Mouse (Mus musculus): ENCODE measurements at regions not wholly inside any gene's neighbourhood (a gene's known extent, or its start where the extent isn't known, plus 50 kb on each side); places are given as distances from the start of the nearest gene placed in this dataset.

- no peak for TF ChIP-seq GATA4 (IDR thresholded peaks at IDR 0.05; ENCODE audit: insufficient replicate concordance, low read length)
Observed at GRCm38 (mm10) chr15:62064399-62064798, 1141.6 kb upstream of the A1bg start.

GRCm38 (mm10) chr15:62057449-62057848, 1134.6 kb upstream of the A1bg start:
- TF ChIP-seq GATA4 (IDR thresholded peaks at IDR 0.05; ENCODE audit: insufficient replicate concordance, low read length) = no peak

- TF ChIP-seq GATA4 (IDR thresholded peaks at IDR 0.05; ENCODE audit: insufficient replicate concordance, low read length) = no peak
Observed at GRCm38 (mm10) chr15:62056889-62057288, 1134.1 kb upstream of the A1bg start.

GRCm38 (mm10) chr15:62056401-62056800, 1133.6 kb upstream of the A1bg start:
- TF ChIP-seq GATA4 (IDR thresholded peaks at IDR 0.05; ENCODE audit: insufficient replicate concordance, low read length) = peak; percentile 3; the same call in 1 of the 2 replicates

DNA sequence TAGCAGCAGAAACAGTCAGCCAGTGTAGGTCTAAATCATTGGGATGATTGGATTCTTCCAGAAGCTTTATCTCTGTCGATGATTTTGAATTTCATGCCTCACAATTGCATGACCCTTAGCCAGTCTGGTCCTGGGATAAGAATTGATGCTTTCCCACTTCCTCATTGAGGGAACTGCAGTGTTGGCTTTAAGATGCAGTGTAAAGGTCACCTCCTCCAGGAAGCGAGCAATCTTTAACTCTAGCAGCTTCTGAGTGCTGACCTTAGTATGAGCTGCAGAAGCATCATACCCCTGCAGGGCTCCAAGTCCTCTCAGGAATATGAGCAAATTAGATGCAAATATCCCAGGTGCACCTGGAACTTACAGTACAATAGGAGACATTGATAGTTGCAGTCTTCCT, 1132.2 kb upstream of the A1bg start:
- no peak for TF ChIP-seq GATA4 (IDR thresholded peaks at IDR 0.05; ENCODE audit: insufficient replicate concordance, low read length)

- no peak for TF ChIP-seq GATA4 (IDR thresholded peaks at IDR 0.05; ENCODE audit: insufficient replicate concordance, low read length)
Observed at GRCm38 (mm10) chr15:62053420-62054239, 1130.8 kb upstream of the A1bg start.

GRCm38 (mm10) chr15:62049416-62049815, 1126.6 kb upstream of the A1bg start:
- TF ChIP-seq GATA4 (IDR thresholded peaks at IDR 0.05; ENCODE audit: insufficient replicate concordance, low read length) = no peak

GRCm38 (mm10) chr15:62048981-62049380, 1126.2 kb upstream of the A1bg start:
- no peak for TF ChIP-seq GATA4 (IDR thresholded peaks at IDR 0.05; ENCODE audit: insufficient replicate concordance, low read length)

GRCm38 (mm10) chr15:62046276-62046675, 1123.5 kb upstream of the A1bg start:
- no peak for TF ChIP-seq GATA4 (IDR thresholded peaks at IDR 0.05; ENCODE audit: insufficient replicate concordance, low read length)

DNA sequence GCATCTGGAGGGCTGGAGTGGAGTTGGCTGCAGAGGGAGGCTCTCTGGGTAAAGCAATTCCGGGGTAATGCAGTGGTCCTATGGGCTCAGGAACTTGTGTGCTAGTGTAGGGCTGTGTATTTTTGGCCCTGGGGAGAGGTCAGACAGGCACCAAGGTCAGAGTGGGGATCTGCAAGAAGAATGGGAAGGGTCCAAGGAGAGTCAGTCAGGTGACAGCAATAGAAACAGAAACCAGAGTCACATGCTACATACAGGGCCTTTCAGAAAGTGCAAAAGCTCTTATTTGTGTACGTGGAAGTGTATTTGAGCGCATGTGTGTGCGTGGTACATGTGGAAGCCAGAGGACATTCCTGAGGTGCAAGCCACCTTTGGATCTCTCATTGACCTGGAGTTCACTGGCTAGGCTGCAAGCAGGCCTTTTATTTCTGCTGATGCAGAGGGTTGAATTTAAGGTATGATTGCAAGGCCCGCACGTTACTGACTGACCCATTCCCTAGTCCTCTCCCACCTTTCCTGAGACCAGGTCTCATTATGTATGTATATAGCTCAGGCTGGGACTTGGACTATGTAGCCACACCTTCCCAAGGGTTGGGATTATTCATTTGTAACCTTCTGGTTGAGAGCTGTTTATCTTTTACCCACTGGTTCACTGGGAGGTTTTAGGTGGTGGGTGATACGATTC, 1122.0 kb upstream of the A1bg start:
- no peak for TF ChIP-seq GATA4 (IDR thresholded peaks at IDR 0.05; ENCODE audit: insufficient replicate concordance, low read length)

DNA sequence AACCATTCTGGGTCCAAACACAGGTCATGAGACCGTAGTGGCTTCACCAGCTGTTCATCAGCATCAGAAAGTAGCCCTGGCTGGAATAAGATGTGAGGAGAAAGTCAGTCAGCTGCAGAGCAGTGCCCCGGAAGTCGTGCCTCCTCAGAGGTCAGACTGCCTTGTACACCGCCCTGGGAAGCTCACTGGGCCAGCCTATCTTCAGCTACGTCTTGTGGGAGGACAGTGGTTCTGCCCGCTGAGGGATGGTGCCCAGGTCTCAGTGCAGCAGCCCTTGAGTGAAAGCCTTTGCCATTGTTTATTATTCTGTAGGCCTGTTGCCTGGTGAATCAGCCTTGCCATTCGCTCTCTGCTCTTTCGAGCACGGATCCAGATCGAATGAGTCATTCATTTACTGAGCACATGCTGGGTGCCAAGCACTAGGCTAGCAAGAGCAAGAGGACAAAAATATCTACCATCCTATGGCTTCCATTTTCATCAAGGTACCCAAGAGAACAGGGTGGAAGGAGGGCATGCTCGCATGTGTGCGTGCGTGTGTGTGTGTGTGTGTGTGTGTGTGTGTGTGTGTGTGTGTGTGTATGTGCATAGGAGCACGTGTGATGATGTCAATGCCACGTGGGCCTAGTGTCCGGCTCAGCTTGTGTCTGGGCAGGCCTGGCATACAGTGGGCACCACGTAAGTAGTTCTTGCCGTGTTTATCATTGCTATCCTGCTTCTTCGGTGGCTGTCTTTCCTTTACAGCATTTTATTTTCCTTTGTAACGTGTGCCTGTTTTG, 1121.0 kb upstream of the A1bg start:
- TF ChIP-seq GATA4 (IDR thresholded peaks at IDR 0.05; ENCODE audit: insufficient replicate concordance, low read length) = no peak

DNA sequence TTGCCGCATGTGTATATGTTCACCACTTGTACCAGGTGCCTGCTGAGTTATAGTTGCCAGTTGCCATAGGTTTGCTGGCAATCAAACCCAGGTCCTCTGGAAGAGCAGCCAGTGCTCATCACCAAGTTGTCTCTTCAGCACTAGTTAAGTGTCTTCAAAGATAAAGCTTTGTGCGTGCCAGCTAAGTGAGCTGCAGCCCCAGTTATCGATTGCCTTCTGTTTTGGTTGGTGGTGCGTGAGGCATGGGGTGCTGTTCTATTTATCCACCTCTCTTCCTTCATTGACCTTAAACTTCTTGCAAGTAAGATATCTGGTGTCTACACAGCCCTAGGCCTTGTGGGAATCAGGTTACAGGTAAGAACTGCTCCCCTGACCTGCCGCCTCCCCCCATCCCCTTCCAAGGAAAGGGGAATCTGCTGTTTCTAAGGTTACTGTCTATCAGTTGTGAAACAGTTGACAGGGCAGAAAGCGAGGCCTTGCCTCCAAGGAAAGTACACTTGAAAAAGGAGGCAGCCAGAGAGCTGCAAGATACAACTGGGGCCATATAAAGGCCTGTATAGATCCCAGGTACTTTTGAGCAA, 1120.2 kb upstream of the A1bg start:
- TF ChIP-seq GATA4 (IDR thresholded peaks at IDR 0.05; ENCODE audit: insufficient replicate concordance, low read length) = no peak
